Mouse (Mus musculus): ENCODE data around the gene Cxcl15.

Gene Cxcl15

DNA sequence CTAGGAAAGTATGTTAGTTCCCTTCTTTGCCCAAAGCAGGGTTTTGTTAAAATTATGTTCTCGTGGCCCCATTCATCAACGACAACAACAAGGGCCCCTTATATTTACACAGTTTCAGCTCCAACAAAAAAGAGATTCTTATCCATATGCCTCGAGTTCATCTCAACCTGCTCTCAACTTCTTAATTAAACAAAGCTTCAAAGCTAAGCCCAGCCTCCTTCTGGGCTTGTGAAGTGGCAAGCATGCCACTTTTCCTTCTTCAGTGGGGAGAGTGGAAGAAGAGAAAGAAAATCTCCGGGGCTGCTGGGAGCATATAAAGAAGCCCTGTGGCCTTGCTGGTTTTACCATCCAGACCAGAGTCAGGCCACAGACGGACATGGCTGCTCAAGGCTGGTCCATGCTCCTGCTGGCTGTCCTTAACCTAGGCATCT, at the start of gene Cxcl15:
TSS of gene Cxcl15 (plus strand) at position 340 of the 431 bp plus-strand sequence.
- no peak for DNase-seq

DNA sequence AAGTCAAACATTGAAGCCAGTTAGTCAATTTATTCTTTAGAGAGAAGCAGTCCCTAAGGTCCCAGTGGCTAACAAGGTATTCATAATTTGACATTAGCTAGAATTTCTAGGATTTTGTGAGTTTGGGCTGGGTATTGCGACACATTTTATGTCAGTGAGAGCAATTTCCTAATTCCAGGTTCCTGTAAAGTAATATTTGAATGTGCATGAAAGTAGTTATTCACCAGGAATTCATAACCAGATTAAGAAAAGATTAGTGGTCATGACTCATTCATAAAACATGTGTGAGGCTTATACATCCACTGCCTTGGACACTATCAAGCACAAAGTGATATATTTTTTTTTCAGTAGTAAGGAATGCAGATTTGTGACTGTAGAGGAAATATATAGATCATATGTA, 40.4 kb upstream of the Cxcl15 start:
- no peak for DNase-seq

DNA sequence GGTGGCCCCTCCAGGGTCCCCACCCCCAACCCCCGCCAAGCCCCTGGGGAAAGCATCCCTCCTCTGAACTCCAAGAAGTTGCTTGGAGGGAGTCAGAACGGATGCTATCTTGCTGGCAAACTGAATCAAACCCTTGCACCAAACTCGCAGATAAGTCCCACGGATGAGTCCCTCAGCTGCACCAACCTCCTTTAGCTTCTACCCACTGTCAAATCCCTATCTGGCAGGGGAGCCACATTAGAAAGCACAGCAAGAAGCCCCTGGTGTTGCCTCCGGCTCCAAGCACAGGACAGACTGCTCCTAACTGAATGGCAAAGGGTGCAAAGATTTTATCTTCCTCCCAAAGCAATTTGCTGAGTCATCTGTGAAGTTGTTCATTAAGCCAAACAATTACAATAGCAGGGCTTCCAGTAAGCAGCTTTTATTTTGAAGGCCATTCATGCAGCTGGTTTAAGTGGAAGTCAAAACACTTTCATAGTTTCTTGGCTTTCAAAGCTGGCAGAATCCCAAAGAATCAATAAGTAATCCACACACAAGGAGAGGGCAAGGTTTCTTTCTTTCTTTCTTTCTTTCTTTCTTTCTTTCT, 36.2 kb upstream of the Cxcl15 start:
- DNase-seq = no peak

DNA sequence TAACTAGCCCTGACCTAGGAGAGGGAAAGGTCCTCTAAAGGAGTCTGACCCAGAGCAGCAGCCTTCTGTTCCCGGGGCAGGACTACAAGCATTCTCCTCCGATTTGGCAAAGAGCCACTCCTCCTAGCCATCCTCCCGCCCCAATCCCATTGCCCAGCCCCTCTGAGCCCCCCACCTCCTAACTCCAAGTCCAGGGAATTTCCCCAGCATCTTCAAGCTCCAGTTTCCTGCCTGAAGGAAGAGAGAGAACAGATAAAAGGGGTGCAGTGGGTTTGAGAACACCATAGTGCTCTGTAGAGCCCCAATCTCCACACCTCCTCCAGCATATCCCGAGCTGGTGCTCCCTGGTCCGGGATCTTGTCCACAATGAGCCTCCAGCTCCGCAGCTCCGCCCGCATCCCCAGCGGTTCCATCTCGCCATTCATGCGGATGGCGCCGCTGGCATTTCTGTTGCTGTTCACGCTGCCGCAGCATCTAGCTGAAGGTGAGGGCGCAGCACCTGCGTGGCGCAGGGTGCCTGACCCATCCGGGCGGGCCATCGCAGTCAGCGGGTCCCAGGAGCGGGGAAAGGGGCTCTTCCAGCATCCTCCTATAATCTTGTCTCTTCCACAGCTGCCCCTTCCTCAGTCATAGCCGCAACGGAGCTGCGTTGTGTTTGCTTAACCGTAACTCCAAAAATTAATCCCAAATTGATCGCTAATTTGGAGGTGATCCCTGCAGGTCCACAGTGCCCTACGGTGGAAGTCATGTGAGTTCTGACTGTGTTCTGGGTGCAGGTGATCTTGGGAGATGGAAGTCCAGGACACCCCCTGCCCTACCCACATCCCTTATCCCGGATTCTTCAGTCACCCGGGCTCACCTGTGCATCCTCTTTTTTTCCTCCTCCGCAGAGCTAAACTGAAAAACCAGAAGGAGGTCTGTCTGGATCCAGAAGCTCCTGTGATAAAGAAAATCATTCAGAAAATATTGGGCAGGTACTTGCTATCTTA, 35.0 kb upstream of the Cxcl15 start, which contains the start of gene Cxcl5:
TSS of gene Cxcl5 (plus strand) at position 284 of the 989 bp plus-strand sequence.
- DNase-seq = peak; percentile 15

DNA sequence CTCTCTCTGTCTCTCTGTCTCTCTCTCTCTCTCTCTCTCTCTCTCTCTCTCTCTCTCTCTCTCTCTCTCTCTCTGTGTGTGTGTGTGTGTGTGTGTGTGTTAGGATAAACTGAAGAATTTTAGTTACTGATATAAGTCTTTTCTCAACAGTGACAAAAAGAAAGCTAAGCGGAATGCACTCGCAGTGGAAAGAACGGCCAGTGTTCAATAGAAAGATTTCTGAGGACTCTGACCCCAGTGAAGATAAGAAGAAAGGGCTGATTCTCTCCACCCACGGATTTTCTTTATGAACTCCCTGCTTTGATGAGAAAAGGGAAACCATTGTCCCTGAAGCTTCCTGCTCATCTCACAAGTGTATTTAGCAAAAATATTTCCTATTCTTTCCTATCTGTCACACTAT, 34.0 kb upstream of the Cxcl15 start:
- no peak for DNase-seq

DNA sequence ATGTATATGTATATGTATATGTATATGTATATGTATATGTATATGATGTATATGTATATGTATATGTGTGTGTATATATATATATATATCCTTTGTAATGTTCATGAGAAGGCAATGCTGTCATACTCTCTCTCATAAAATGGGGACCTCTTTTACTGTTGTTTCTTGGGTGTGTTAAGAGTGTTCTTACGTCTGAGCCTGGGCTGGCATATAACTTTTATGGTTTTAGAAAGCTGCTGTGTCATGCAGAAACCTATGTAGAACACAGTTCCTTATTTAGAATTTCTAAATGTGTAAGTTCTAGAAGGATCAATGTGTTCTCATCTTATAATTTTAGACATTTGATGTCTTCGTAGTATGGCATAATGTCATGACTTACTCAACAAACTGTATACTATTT, 33.5 kb upstream of the Cxcl15 start:
- DNase-seq = no peak

DNA sequence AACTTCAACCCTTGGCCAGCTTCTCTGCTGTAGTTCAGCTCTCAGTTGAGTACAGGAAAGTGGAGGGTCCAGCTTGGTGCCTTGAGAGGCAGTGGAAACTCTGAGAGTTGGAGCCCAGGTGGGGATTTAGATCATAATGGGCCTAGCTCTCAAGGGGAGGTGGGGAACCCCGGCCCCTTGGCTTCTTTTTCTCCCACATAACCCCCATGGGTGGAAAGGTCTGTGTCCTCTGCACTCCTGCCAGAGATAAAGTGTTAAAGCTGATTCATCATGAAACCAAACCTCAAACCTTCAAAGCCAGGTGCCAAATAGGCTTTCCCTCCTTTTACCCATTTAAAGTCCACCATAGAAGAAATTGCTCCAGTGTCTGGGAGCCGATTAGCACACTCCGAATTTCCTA, 32.5 kb upstream of the Cxcl15 start:
- no peak for DNase-seq

DNA sequence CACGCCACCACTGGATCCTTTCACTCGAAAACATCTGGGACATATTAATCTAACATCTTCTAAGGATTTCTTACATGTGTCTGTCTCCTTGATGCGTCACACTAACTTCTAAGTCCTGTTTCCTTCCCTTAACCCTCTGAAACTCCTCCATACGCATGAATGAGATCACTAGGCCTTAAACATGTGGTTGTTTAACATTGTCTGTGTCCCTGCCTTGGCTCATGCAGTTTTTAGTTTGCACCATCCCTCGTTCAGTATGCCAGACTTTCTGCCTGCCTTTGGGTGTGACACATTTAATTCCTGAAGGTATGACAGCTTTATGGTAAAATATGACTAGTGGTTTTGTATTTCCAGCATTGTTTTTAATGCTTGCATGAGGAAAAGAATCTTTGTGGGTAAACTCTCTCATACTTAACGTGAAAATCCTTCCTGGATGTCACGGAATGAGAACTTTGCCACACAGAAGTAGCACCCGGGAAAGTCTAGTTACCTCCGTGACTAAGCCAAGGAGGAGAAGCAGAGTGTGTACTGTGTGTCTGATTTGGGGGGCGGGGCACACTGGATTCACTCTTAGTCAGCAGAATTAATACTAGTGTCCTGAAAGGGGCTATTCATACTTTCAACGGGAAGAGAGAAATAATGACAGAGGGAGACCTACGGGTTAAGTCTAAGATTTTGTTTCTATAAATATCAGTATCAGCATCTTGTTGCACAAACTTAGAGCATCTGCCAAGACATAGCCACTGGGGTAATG, 30.2 kb upstream of the Cxcl15 start:
- no peak for DNase-seq

DNA sequence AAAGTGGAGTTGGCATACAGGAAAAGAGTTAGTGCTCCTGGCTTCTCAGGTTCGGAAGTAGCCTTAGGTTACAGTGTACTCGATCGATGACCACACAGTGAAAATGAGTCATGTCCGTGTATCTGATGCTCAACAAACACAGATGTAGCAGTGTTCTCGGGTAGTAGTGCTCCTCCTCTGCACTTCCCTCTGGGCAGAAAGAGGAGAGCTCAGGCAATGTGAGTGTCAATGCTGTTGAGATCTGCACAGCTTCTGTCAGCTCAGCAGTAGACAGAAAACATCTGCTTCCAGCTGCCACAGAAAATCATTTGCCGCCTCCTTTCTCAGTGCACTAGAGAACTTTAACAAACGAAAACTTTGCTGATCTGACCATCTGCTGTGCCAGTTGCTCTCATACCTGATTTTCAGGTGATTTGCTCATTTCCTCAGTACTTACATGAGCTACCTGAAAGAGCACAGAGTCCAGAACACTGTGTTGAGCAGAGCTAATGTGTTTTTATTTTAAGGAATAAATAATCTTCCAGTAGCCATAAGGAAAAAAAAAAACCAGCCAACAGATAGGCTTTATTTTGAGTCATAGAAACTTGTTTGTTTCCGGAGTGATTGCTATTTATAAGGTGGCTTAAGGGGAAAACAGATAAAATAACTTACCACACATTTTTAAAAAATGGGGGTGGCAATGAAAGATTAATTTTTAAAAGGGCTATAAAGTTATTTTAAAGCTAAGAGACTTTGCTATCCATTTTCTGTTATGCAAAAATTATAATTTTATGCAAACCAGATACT, 28.3 kb upstream of the Cxcl15 start:
- no peak for DNase-seq

DNA sequence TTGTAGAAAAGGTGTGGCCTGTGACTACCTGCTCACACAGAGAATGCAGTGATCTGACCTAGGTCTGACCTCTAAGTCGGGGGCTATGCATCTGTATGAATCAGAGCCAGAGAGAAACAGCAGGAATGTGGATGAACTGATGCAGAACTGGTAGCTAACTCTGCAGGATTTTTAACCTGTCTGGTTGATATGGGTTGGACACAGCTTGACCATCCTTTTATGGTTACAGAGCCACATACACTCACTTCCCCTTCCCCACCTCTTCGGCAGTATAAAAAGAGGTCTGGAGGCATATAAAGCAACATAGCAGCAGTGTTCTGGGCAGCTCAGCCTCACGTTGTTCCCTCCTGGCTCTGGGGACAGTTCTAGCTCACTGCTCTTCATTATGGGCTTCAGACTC, 26.1 kb upstream of the Cxcl15 start, which contains the start of gene Ppbp:
TSS of gene Ppbp (plus strand) at position 301 of the 400 bp plus-strand sequence.
- DNase-seq = no peak

DNA sequence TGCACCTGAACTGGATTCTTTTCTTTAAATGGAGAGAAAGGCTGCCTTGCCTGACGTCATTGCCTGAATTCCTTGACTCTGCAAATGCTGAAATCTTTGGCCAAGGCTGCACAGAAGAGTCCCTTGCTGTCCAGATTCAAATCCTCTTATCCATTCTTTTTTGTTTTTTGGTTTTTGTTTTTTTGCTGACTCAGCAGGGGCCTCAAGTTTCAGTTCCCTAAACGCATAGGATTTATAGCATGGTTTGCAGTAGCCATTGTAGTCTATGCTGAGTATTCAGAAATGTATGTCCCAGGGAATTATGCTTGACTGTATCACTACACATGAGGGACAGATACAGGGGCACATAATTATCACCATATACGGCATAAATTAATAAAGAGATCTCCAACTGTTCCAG, 23.0 kb upstream of the Cxcl15 start:
- DNase-seq = no peak

DNA sequence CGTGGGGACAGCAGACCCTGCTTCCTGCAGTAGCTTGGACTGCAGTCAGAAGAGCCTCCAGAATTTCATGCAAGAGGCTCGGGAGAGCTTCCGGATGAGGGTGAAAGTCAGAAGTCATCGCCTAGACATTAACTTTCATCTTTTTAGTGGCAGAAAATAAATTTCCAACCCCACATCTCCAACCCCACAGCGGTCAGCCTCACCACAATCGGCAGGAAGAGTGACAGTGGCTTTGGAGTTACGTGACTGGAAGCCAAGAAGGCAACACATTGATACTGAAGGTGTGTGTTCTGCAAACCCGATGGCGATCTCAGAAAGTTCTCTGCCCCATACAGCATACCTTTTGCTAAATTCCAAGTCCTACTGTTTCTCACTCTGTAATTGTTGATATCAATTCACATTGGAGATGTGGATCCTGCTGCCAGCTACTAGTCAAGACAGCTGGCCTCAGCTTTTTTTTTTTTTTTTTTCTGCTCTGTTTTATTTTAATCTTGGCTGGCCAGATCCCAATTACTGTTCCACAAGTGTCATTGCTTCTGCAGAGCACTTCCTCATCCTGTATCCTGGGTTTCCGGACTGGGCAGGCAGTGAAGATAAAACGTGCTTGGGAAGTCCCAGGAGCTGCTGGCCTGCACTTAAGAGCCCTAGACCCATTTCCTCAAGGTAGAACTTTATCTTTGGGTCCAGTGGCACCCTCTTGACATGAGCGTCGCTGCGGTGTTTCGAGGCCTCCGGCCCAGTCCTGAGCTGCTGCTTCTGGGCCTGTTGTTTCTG, 22.3 kb upstream of the Cxcl15 start, which contains the start of gene Pf4:
TSS of gene Pf4 (plus strand) at position 556 of the 774 bp plus-strand sequence.
- DNase-seq = no peak

DNA sequence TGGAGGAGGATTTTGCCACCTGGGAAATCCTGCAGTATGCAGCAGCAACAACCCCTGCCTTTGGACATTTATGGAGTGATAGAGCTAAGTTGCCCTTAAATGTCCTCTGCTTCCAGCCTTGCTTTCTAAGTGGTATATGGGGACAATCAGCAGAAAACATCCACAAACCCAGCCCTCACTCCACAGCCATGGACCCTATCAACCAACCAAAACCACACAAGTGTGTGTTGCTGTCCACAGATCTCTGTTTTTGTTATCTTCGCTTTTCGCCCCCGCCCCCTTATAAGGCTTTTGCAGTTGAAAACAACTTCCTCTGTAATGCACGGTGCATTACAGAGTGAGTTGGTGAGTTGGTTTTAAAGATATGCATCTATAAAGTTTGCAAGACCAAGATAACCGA, 18.8 kb upstream of the Cxcl15 start:
- no peak for DNase-seq

DNA sequence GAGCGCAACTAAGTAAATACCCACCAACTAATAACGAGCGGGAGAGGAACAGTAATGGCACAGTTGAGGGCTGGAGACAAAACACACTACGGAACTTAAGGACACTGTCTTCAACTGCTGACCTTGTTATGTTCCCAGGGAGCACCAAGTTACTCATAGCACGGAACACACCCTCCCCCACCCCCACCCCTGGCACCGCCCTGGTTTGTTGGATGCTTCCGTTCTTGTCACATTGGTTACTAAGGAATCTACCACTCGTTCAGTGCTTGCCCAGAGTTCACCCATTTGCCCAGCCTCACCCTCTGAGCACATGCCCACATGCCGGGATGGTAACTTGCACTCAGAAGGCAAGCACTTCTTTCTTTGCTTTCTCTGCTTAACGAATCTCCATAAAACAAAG, 16.7 kb upstream of the Cxcl15 start:
- no peak for DNase-seq

DNA sequence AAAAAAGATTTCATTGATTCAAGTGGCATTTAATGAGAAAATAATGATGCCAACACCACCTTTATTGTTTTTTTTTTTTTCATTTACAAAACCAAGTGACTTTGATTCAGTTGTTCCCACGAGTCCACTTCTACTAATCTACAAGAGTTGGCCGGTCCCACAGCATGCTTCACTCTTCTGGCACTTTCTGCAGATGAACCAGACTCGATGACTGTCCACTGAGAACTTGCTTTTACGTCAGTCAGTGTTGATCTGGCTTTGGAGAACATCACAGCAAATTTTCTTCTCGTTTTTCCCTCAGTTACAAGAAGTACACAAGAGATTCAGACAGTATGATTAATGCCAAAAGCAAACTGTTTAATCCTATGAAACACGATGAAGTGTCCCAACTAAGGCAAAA, 15.5 kb upstream of the Cxcl15 start:
- no peak for DNase-seq

DNA sequence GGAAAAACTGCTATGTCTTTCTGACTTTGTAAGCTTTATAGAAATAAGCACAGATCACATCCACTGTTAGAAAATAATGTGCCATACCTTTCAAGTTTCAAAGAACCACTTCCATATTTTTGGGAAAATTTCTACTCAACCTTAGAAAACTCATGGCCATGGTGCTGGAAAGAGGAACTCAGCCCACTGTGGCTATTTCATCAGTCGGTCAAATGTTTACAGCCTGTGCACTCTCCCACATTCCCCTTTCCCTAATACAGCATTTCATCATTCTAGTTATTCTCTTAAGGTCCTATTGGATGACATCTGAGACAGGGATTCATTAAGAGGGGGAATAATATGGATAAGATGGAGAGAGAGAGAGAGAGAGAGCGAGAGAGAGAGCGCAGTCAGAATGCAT, 10.6 kb upstream of the Cxcl15 start:
- DNase-seq = no peak

DNA sequence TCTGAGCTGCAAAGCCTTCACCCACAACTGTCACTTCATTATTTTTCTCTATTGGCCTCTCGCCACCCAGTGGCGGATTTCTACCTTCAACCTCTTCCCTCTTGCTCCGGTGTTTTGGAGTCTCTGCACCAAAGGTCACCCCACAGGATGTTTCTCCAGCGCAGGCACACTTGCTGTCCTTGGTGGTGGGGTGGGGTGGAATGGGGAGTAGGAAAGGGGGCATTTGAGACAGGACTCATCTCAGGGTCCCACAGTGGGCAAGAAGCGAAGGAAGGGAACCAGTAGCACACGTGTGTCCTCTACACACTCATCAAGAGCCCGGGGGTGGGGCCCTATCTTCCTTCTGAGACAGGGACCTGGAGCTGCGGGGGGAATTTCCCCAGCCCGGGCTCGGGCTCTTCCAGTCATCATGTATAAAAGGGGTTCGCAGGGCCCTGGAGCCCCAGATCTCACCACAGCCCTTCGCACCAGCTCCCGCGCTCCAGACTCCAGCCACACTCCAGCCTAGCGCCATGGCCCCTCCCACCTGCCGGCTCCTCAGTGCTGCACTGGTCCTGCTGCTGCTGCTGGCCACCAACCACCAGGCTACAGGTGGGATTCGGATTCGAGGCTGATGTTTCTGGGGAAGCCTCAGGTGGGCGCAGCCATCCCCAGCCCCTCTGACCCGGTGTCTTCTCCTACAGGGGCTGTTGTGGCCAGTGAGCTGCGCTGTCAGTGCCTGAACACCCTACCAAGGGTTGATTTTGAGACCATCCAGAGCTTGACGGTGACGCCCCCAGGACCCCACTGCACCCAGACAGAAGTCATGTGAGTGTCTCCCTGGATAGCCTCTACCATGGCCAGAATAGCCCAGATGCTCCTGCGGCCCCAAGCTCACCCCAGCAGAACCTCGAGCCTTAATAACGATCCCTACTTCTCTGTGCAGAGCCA, 8.4 kb upstream of the Cxcl15 start, which contains the start of gene Cxcl3:
TSS of gene Cxcl3 (plus strand) at position 445 of the 930 bp plus-strand sequence.
- DNase-seq = no peak

DNA sequence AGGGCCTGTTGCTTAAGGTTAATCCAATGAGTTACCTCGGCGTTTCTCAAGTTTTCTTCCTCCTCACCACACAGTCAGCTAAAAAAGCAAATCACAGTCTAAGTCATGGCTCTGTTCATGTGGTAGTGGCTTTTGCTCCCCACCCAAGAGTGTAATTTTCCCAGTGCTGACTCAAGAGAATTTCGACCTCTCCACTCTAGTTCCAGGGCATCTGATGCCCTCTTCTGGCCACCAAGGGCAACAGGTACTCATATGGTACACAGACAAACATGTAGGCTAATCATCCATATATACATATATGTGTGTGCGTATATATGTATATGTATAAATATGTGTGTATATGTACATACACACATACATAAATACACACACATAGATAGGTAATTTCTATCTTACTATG, 6.2 kb upstream of the Cxcl15 start:
- no peak for DNase-seq

DNA sequence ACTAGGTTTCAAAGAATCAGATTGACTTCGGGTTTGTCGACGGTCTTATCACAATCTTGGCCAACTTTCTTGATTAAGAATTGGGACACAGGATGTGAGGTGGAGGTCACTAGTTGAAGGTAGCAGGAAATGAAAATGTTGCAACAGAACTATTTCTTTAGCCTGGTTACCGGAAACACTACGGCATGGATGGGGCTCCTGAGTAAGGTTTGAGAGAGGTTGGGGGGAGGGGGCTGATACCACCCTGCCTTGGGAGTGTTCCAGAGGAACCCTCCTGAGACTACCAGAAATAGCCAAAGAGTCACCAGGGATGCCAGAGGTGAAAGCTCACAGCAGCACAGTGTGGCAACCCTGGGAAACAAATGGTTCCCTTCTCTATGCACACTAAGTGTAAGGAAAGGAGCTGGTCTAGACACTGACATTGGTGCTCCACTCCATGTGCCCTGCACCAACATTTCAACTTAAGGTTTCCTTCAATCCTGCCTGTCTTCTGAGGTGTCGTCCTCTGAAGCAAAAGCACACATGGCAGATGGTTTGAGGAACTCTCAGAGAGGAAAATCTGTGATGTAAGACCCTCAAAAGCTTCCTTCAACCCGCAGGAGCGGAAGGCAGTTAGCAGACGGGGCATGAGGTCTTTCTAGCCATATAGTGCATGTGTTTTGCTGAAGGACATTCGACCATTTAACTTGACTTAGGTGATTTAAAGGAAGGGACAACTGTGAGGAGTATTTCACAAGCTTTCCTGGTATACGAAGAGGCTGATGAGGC, 4.8 kb upstream of the Cxcl15 start:
- DNase-seq = no peak

DNA sequence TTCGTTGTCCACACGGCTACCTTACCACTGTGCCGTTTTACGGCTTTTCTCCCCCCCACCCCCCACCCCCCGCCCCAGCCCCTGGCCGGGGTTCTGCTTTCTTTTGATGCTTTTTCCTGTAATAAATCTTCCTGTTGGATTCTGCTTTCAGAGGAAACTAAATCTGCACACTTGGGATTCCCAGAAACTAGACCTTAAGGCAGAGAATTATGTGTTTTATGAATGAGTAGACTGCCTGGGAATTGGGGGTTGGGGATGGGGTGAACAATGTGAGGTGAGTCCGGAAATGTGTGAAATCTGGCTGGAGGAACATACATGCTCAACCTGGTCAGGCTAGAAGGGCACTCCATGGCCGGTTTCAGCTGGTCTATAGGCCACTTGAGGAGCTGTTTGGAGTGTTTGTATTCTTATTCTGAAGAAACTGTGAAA, 4.2 kb upstream of the Cxcl15 start:
- DNase-seq = no peak
